Mouse (Mus musculus): ENCODE results near the gene Lamb3.
"Not testable (repeated sequence)": the region's sequence is repeated elsewhere in the genome, so short reads cannot be mapped to it uniquely, and the experiment has no call there.

Gene Lamb3

DNA sequence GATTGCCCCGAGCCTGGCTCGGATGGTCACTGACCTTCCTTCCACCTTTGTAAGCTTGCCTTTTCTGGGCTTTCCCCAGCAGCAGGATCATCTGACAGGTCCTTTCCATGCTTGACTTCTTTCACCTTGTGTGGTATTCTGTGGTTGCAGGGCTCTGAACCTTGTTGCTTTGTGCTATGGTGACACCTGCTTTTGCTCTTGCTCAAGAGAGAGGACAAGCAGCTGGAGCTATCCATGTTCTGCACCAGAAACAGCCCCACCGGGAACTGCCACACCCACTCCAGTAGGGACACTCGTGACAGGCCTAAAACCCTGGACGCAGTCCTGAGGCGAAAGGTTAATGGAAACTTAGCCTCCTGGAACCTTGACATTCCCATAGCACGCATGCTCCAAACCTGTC lies 43.9 kb downstream of the Lamb3 start:
- DNase-seq = no peak

- no peak for DNase-seq
Observed at GRCm38 (mm10) chr1:193252616-193253015, 45.1 kb downstream of the Lamb3 start.

DNA sequence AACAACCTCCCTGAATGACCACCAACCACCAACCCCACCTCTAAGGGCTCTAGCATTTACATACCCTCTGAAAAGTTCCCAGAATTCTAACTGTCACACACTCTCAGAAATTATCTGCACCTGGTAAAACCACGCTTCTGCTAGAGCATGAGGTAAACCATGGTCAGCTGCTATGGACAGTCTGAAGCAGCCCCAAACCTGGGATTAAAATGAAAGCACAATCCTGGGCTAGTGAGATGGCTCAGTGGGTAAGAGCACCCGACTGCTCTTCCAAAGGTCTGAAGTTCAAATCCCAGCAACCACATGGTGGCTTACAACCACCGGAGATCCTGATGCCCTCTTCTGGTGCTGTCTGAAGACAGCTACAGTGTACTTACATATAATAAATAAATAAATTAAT lies 46.4 kb downstream of the Lamb3 start:
- not testable (repeated sequence) for DNase-seq

GRCm38 (mm10) chr1:193255032-193255431 lies 47.5 kb downstream of the Lamb3 start:
- DNase-seq = no peak

DNA sequence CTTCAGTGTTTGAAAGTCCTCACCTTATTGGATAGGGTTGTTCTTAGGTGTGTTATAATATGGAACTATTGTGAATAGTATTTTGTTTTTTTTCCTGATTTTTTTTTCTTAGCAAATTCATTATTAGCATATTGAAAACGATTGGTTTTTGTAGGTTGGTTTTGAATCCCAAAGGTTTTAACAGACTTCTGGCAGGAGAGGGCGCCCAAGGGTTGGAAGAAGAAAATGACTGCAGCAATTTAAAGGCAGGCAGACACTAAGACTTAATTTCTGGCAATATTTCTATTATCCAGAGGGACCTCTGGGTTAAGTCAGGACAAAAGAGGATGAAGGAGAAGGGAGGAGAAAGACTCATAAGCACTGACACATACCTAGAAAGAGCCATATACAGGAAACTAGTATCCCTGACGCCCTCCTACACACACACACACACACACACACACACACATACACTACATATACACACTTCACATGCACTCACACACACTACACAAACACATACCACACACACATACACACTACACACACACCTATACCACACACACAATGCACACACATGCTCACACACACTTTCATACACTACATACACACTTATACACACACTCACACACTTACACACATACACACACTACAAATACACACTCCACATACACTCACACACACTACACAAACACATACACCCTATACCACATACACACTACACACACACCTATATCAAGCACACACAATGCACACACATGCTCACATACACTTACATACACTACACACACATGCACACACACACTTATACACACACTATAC lies 48.2 kb downstream of the Lamb3 start:
- peak; percentile 90 to 93 for DNase-seq

- DNase-seq = no peak
Observed at GRCm38 (mm10) chr1:193256289-193256577, 48.7 kb downstream of the Lamb3 start.

- DNase-seq = peak; percentile 55 to 61
Observed at GRCm38 (mm10) chr1:193256621-193257098, 49.2 kb downstream of the Lamb3 start.

DNA sequence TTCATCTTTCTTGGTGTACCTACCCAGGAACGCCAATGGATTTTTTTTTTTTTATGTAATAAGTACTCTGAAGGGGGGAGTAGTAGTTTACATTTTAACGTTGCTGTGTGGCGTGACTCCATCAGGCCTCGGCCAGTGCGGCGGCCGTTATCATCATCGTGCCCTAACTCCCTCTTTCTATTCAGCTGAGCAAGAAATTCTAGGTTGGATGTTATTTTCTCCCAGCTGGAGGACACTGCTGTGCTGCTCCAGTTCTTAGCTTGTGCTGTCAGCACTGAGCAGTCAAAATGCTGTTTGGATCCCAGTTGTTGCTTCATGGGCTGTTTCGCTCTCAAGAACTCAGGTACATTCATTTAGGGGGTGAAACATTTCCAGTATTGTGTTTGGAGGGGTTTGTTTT lies 52.1 kb downstream of the Lamb3 start:
- DNase-seq = no peak

- DNase-seq = no peak
Observed at GRCm38 (mm10) chr1:193261897-193262548, 54.5 kb downstream of the Lamb3 start.

GRCm38 (mm10) chr1:193263026-193263907 lies 55.8 kb downstream of the Lamb3 start:
- peak; percentile 25 to 55 for DNase-seq

- peak; percentile 19 to 35 for DNase-seq
Observed at GRCm38 (mm10) chr1:193263955-193264598, 56.6 kb downstream of the Lamb3 start, which contains the start of gene Hsd11b1. TSS of gene Hsd11b1 (minus strand) at chr1:193264075.

DNA sequence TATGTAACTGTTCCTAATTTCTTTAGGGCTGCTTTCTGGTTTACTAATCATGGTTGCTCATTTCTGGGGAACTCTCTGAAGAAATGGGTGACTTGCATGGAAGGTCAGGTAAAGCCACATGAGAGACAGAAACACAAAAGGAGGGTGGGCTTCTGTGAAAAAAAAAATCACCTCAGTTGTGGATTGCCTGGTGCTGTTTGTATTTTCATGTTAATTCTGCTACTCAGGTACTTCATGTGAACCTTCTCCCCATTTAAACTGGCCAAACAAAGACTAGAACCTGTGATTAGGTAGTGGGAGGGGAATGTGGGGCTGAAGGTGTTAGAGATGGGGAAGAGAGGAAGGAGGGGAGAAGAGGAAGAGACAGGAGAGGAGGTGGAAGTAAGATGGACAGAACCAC lies 58.2 kb downstream of the Lamb3 start:
- DNase-seq = no peak

DNA sequence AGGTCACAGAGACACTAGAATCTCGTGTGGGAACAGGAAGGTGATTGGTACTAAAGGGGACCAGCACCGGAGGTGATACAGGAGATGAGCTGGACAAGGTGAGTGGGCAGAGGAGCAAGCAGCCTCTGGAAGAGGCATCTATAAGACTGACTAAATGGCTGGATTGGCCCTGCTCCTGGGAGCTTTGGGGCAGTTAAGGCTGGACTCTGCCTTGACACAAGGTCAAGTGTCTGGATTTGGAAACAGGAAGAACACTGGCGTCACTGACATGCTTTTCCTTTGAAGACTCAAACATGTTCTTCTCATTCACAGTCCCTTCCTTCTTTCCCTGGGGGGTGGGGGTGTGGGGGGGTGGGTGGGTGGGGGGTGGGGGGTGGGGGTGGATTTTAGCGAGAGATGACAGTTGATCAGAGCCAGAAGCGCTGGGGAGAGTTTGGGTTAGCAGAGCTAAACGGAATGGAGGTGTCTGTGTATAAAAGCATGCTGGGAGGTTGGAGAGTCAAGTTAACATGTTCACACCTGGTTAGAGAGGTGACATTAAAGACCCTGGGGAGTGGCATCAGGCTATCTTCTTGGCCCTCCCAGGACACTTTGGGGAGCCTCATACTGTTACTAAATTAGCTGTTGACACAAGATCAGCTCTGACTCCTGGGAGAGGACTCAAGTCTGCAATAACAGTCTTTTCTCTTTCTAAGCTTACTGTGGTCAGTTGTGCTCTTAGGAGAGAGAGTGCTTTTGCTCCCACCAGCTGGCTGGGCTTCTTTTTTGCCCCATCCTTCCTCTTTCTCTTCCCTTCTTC lies 63.7 kb downstream of the Lamb3 start:
- no peak for DNase-seq

DNA sequence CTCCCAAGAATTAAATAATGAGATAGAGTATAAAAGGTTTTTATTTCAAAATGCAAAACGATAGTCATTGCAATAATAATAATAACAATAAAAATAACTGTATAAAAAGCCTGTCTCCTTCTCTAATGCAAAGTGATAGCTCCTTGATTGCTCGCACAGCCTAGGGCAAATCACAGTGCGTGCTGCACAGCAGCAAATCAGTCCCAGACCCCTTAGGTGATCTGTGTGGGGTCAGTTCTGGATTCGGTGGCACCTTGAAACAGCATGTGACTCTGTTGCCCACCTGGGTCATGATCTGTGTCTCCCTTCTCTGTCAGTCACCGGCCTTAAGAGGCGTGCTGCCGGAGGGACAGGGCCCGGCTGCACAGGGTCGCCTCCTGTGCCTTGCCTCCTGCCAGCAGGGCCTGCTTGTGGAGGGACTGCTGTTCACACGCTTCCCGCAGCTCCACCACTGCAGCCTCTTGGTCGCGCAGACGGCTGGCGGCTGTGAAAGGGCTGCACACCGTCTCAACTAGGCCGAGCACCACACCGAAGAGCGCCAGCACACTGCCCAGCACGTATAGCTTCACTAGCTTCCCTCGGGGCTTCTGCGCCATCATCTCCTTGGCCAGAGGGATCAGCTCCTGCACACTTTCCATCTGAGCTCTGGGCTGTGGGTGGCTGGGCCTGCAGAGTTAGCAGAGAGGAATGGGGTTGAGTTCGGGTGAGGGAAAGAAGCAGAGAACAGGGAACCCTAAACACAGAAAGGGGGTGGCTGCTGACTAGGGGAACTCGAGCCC lies 64.8 kb downstream of the Lamb3 start:
- peak in 1 of 2 experiments; percentile 31 for DNase-seq

DNA sequence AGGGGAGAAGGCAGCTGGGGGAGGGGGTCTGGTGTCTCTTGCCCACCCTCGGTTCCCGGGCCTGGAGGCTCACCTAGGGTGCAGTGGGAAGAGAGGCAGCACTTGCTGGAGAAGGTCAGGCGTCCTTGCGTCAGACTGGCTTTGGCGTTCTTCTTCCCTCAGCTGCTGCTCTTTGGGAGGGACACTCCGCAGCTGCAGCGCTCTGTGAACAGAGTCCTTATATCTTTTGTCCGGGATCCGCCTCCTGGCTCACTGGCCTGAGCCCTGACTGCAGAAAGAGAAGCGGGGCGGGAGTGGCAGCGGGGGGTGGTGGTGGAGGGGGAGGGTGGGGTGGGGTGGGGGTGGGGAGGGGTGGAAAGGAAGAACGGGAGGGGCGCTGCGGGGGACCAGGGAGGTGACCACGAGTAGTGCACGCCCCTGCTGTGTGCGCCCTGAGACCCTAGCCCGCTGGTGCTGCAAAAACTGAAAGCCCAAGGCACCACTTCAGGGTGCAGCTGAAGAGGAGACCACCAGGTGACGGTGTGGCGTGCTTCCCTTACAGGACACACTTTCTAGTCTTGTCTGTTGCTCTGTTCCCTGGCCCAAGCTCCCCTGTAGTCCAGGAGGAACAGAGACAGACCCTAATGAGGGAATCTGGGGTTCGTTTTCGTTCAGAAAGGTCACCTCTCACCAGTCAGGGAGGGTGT lies 65.6 kb downstream of the Lamb3 start, which contains the start of gene G0s2:
Gene G0s2, minus strand, starts transcription at position 302 of the 686 bp plus-strand sequence.
- DNase-seq = peak; percentile 43 to 66

DNA sequence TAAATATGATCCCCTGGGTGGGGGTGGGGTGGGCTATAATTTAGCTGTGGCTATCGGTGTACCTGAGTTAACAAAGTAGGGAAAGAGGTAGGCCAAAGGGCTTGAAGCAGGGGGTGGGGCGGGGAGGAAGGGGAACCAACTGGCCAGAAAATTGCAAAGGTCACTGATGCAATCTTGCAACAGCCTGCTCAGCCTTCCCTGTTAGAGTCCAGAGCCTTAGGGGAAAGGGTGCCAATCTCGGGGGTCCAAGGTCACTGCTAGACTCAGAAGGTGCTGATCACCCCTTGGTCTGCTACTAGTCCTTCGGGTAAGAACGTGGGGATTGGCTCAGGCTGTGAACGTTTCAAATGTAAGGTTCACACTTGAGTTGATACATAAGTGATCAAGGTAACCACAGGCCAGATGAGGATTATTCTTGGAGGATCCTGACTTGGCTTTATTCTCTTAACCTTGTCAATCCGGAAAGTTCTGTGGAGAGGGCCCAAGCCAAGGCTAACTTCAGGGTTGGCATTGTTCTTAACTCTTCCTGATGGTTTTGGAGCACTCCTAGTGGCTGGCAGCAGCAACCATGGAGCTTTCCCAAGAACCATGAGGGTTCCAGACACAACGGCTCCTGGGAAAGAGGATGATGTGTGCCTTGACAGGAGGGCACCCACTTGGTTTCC lies 67.0 kb downstream of the Lamb3 start:
- no peak for DNase-seq

GRCm38 (mm10) chr1:193278414-193279045 lies 71.0 kb downstream of the Lamb3 start:
- no peak for DNase-seq

DNA sequence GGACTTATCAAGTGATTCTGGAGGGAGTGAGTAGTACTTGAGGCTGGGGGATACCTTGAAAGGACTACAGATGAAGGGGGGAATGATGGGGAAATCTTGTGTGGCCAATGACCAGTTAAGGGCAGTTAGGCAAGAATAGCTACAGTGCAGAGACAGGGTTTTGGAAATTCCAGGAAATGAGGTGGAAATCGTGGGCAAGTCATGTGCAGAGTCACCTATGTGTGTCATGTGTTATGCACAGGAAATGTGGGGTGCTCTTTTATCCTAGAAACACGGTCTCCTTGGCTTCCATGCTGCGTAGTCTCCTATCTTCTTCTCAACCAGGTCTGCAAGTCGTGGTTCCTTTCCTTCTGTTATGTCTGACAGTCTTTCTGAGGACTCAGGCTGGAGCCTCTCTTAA lies 72.0 kb downstream of the Lamb3 start:
- no peak for DNase-seq

GRCm38 (mm10) chr1:193281344-193281743 lies 73.8 kb downstream of the Lamb3 start:
- DNase-seq = no peak

Measured in cerebellum, postnatal 14 days (tissue).